Comparison of ENCODE assay signal across 25 mouse cellular contexts in genomic region chr10:19585860-19586259, GRCm38 (mm10). TPM values are rescaled to one million over a fixed set of nuclear protein-coding genes. Genes with fewer than 3 reads are reported as not detected.
A peak's percentile ranks its signal among the peaks of the same experiment; 100 is the strongest.
DNase-seq lines count a peak whose midpoint lies in the region; ATAC-seq and TF ChIP-seq lines count a peak whose summit lies in the region.
"Had no signal": no experiment of that assay in that cellular context is flagged by ENCODE, and none has a peak within 500 bp of the region (broad histone marks: within the 10 kb centered on the region; RNA-seq: fewer than 3 reads in every experiment).

No protein-coding gene starts in this region.

- H3K9ac ChIP-seq in liver, embryonic 11.5 days (ENCODE audit: low read depth, low read length) = no peak overlapping the region
- no peak overlapping the region for H3K9ac ChIP-seq in liver, embryonic 12.5 days
- no peak overlapping the region for H3K9ac ChIP-seq in liver, embryonic 16.5 days (ENCODE audit: low read depth, low read length)
- no peak overlapping the region for H3K9ac ChIP-seq in intestine, postnatal 0 days (ENCODE audit: low read depth, low read length)
- H3K9ac ChIP-seq: embryonic facial prominence, embryonic 15.5 days; heart, embryonic 15.5 days; hindbrain, embryonic 13.5 days had no signal

- H3K36me3 ChIP-seq in liver, embryonic 11.5 days (ENCODE audit: control insufficient read depth, insufficient read depth, low read length) = no peaks in the 10 kb centered on the region
- no peaks in the 10 kb centered on the region for H3K36me3 ChIP-seq in liver, embryonic 12.5 days
- H3K36me3 ChIP-seq in liver, embryonic 16.5 days (ENCODE audit: control insufficient read depth, insufficient read depth) = no peaks in the 10 kb centered on the region
- H3K36me3 ChIP-seq in intestine, postnatal 0 days (ENCODE audit: control insufficient read depth, insufficient read depth) = no peaks in the 10 kb centered on the region
- H3K36me3 ChIP-seq: embryonic facial prominence, embryonic 15.5 days; forebrain, embryonic 10.5 days; heart, embryonic 15.5 days; hindbrain, embryonic 13.5 days had no signal

- 74% methylated on average over 5 of the region's 5 CpGs for WGBS in liver, embryonic 11.5 days
- 53% methylated on average over 5 of the region's 5 CpGs for WGBS in liver, embryonic 12.5 days (ENCODE audit: insufficient replicate concordance)
- 25% methylated on average over 5 of the region's 5 CpGs for WGBS in liver, embryonic 16.5 days (ENCODE audit: insufficient replicate concordance)
- 87% methylated on average over 5 of the region's 5 CpGs for WGBS in intestine, postnatal 0 days

- H3K4me3 ChIP-seq in liver, embryonic 11.5 days (ENCODE audit: low read depth, low read length) = no peak overlapping the region
- no peak overlapping the region for H3K4me3 ChIP-seq in liver, embryonic 12.5 days
- no peak overlapping the region for H3K4me3 ChIP-seq in liver, embryonic 16.5 days (ENCODE audit: low read depth, low read length)
- H3K4me3 ChIP-seq in intestine, postnatal 0 days (ENCODE audit: low read depth, low read length) = no peak overlapping the region
- H3K4me3 ChIP-seq: embryonic facial prominence, embryonic 15.5 days; erythroblast, embryonic 14.5 days; forebrain, embryonic 10.5 days; heart, embryonic 15.5 days; hindbrain, embryonic 13.5 days had no signal

- H3K27ac ChIP-seq in liver, embryonic 11.5 days (ENCODE audit: low read depth, low read length) = peak overlapping the region; percentile 58
- H3K27ac ChIP-seq in liver, embryonic 12.5 days = peak overlapping the region; percentile 54
- no peak overlapping the region for H3K27ac ChIP-seq in liver, embryonic 16.5 days (ENCODE audit: low read length)
- H3K27ac ChIP-seq in intestine, postnatal 0 days (ENCODE audit: low read depth, low read length) = no peak overlapping the region
- H3K27ac ChIP-seq: embryonic facial prominence, embryonic 15.5 days; forebrain, embryonic 10.5 days; heart, embryonic 15.5 days; hindbrain, embryonic 13.5 days had no signal

- peaks cover 36% of the 10 kb centered on the region for H3K4me1 ChIP-seq in liver, embryonic 11.5 days (replicated peaks; ENCODE audit: control insufficient read depth, insufficient read depth, low read length)
- peaks cover 71% of the 10 kb centered on the region for H3K4me1 ChIP-seq in liver, embryonic 12.5 days
- peaks cover 32% of the 10 kb centered on the region for H3K4me1 ChIP-seq in liver, embryonic 16.5 days (ENCODE audit: control insufficient read depth, low read depth, low read length)
- H3K4me1 ChIP-seq in intestine, postnatal 0 days (replicated peaks; ENCODE audit: control insufficient read depth, insufficient read depth, low read length) = 0 out of 2 replicates have a peak, but pooled peaks cover 1% of the 10 kb centered on the region
- H3K4me1 ChIP-seq: heart, embryonic 15.5 days; hindbrain, embryonic 13.5 days had no signal

- peak; percentile 72 for ATAC-seq in liver, embryonic 11.5 days (replicated peaks; ENCODE audit: low FRiP score)
- peak; percentile 51; the same call in 1 of the 2 replicates for ATAC-seq in liver, embryonic 12.5 days
- ATAC-seq in liver, embryonic 16.5 days (ENCODE audit: low read depth) = peak; percentile 26; the same call in 1 of the 2 replicates
- ATAC-seq in intestine, postnatal 0 days = no peak
- ATAC-seq: forebrain, embryonic 14.5 days had no signal

- no peaks in the 10 kb centered on the region for H3K9me3 ChIP-seq in liver, embryonic 11.5 days (ENCODE audit: control insufficient read depth, low read length)
- H3K9me3 ChIP-seq in liver, embryonic 12.5 days (replicated peaks) = no peaks in the 10 kb centered on the region
- no peaks in the 10 kb centered on the region for H3K9me3 ChIP-seq in liver, embryonic 16.5 days (replicated peaks; ENCODE audit: control insufficient read depth, low read length)
- H3K9me3 ChIP-seq in intestine, postnatal 0 days (ENCODE audit: control insufficient read depth) = no peaks in the 10 kb centered on the region
- H3K9me3 ChIP-seq: embryonic facial prominence, embryonic 15.5 days; forebrain, embryonic 10.5 days; heart, embryonic 15.5 days; hindbrain, embryonic 13.5 days had no signal

- TF ChIP-seq CTCF in intestine, postnatal 0 days (IDR thresholded peaks at IDR 0.05; ENCODE audit: low read depth) = no peak

- no peak for DNase-seq in liver, embryonic 11.5 days (ENCODE audit: low spot score)
- no peak for DNase-seq in liver
- no peak for DNase-seq in adrenal gland, postnatal 25 days
- DNase-seq in layer of hippocampus, adult 18-20 months (ENCODE audit: low spot score in 2 of 2) = no peak
- DNase-seq: adrenal gland, adult 2 months; adrenal gland, postnatal 36 days; cerebellum, adult 2 months; cerebellum, postnatal 10 days; embryo, embryonic 11 days; gastrocnemius, postnatal 36 days; heart, adult 18-20 months; heart, postnatal 14 days had no signal

- H3K4me2 ChIP-seq in liver, embryonic 11.5 days = no peak overlapping the region
- no peak overlapping the region for H3K4me2 ChIP-seq in liver, embryonic 12.5 days
- H3K4me2 ChIP-seq in liver, embryonic 16.5 days (ENCODE audit: low read depth, low read length) = no peak overlapping the region
- no peak overlapping the region for H3K4me2 ChIP-seq in intestine, postnatal 0 days (replicated peaks; ENCODE audit: low read depth)
- H3K4me2 ChIP-seq: embryonic facial prominence, embryonic 15.5 days; heart, embryonic 11.5 days; heart, embryonic 15.5 days; hindbrain, embryonic 13.5 days had no signal

- no peaks in the 10 kb centered on the region for H3K27me3 ChIP-seq in liver, embryonic 11.5 days (replicated peaks; ENCODE audit: control insufficient read depth, insufficient read depth, low read length)
- no peaks in the 10 kb centered on the region for H3K27me3 ChIP-seq in liver, embryonic 12.5 days (replicated peaks)
- no peaks in the 10 kb centered on the region for H3K27me3 ChIP-seq in liver, embryonic 16.5 days (ENCODE audit: control insufficient read depth, insufficient read depth, low read depth, low read length)
- no peaks in the 10 kb centered on the region for H3K27me3 ChIP-seq in intestine, postnatal 0 days (replicated peaks; ENCODE audit: control insufficient read depth, insufficient read depth, low read length)
- H3K27me3 ChIP-seq: embryonic facial prominence, embryonic 15.5 days; heart, embryonic 15.5 days had no signal

RNA-seq across cellular contexts. Expression of gene Ifngr1, which starts 5.9 kb away (rescaled TPM):
- 53.7 and 61.1 TPM in 2 replicates for polyA plus RNA-seq in liver, embryonic 11.5 days (2014; fragmentation: Nextera tagmentation; extraction: Ambion mirVana)
- 38.0 and 40.7 TPM in 2 replicates for polyA plus RNA-seq in liver, embryonic 12.5 days (2016; fragmentation: Nextera tagmentation; extraction: Ambion mirVana)
- 49.1 and 49.9 TPM in 2 replicates for polyA plus RNA-seq in liver, embryonic 16.5 days (2015; fragmentation: Nextera tagmentation; extraction: Ambion mirVana)
- 36.6 and 37.4 TPM in 2 replicates for total RNA-seq in adrenal gland, postnatal 25 days (2021)
- total RNA-seq in layer of hippocampus, adult 18-20 months (2021) = 10 to 100 TPM; 18.7 to 20.1 TPM
- 90.1 and 91.0 TPM in 2 replicates for polyA plus RNA-seq in intestine, postnatal 0 days (2015; fragmentation: Nextera tagmentation; extraction: Ambion mirVana)

RNA-seq across cellular contexts. Expression of gene Il22ra2, which starts 35.9 kb away (rescaled TPM):
- polyA plus RNA-seq in liver, embryonic 11.5 days (2014; fragmentation: Nextera tagmentation; extraction: Ambion mirVana) = not detected in 2 replicates
- not detected in 2 replicates for polyA plus RNA-seq in liver, embryonic 12.5 days (2016; fragmentation: Nextera tagmentation; extraction: Ambion mirVana)
- polyA plus RNA-seq in liver, embryonic 16.5 days (2015; fragmentation: Nextera tagmentation; extraction: Ambion mirVana) = 0.05 TPM in 1 of 2 replicates, not detected in the other
- total RNA-seq in adrenal gland, postnatal 25 days (2021) = not detected in 2 replicates
- not detected for total RNA-seq in layer of hippocampus, adult 18-20 months (2021)
- polyA plus RNA-seq in intestine, postnatal 0 days (2015; fragmentation: Nextera tagmentation; extraction: Ambion mirVana) = 0.12 and 0.18 TPM in 2 replicates
- total RNA-seq: adrenal gland, adult 2 months; adrenal gland, postnatal 36 days; gastrocnemius, adult 8-10 months; gastrocnemius, postnatal 36 days; heart, postnatal 14 days had no signal
- polyA plus RNA-seq: adrenal gland, adult 2 months; C2C12; cerebellum, adult 2 months; embryonic facial prominence, embryonic 11.5 days; erythroblast, embryonic 14.5 days; forebrain, embryonic 10.5 days; forebrain, embryonic 14.5 days; heart, embryonic 11.5 days; heart, embryonic 15.5 days; hindbrain, embryonic 13.5 days had no signal

Comparison
In these comparisons a context has a peak if more than half of its experiments do, and no peak if none do; other contexts are left out.
1. H3K27ac ChIP-seq: peak in liver, embryonic 11.5 days (single experiment) and liver, embryonic 12.5 days (single experiment); none in liver, embryonic 16.5 days (single experiment) and intestine, postnatal 0 days (single experiment).